Mouse (Mus musculus): ENCODE data around the gene Slpi. TPM values are rescaled to one million over a fixed set of nuclear protein-coding genes. Genes with fewer than 3 reads are reported as not detected.

Gene Slpi
- polyA plus RNA-seq, 1 experiment from 2014 or later = 26.6 TPM

GRCm38 (mm10) chr2:164414167-164414566, 25.3 kb upstream of the Slpi start:
- ATAC-seq (ENCODE audit: low read depth) = no peak
- Histone ChIP-seq H3K4me2 (ENCODE audit: low read depth, low read length) (no peak overlapping the region), H3K9me3 (replicated peaks; ENCODE audit: control insufficient read depth, low read length) (no peaks in the 10 kb centered on the region), H3K36me3 (ENCODE audit: control insufficient read depth, insufficient read depth) (no peaks in the 10 kb centered on the region), H3K27ac (ENCODE audit: low read length) (no peak overlapping the region), H3K9ac (ENCODE audit: low read depth, low read length) (no peak overlapping the region), H3K4me3 (ENCODE audit: low read depth, low read length) (no peak overlapping the region), H3K27me3 (ENCODE audit: control insufficient read depth, insufficient read depth, low read depth, low read length) (peaks cover 7% of the 10 kb centered on the region), H3K4me1 (ENCODE audit: control insufficient read depth, low read depth, low read length) (no peaks in the 10 kb centered on the region; the same call in 1 of the 2 replicates)
- 18% methylated on average over 28 of the region's 28 CpGs for WGBS (ENCODE audit: insufficient replicate concordance)

- Histone ChIP-seq H3K36me3 (ENCODE audit: control insufficient read depth, insufficient read depth) (no peaks in the 10 kb centered on the region), H3K4me2 (ENCODE audit: low read depth, low read length) (no peak overlapping the region), H3K27me3 (ENCODE audit: control insufficient read depth, insufficient read depth, low read depth, low read length) (peaks cover 67% of the 10 kb centered on the region), H3K4me3 (ENCODE audit: low read depth, low read length) (no peak overlapping the region), H3K27ac (ENCODE audit: low read length) (no peak overlapping the region), H3K4me1 (ENCODE audit: control insufficient read depth, low read depth, low read length) (no peaks in the 10 kb centered on the region), H3K9ac (ENCODE audit: low read depth, low read length) (no peak overlapping the region), H3K9me3 (replicated peaks; ENCODE audit: control insufficient read depth, low read length) (no peaks in the 10 kb centered on the region)
- no peak for ATAC-seq (ENCODE audit: low read depth)
- 1% methylated on average over 22 of the region's 22 CpGs for WGBS (ENCODE audit: insufficient replicate concordance)
Measured at GRCm38 (mm10) chr2:164407708-164408107, 18.8 kb upstream of the Slpi start.

GRCm38 (mm10) chr2:164405519-164405918, 16.6 kb upstream of the Slpi start:
- ATAC-seq (ENCODE audit: low read depth) = no peak
- no peak overlapping the region for H3K4me3 ChIP-seq (ENCODE audit: low read depth, low read length)
- no peak overlapping the region for H3K4me2 ChIP-seq (ENCODE audit: low read depth, low read length)
- H3K9ac ChIP-seq (ENCODE audit: low read depth, low read length) = no peak overlapping the region
- no peaks in the 10 kb centered on the region for H3K9me3 ChIP-seq (replicated peaks; ENCODE audit: control insufficient read depth, low read length)
- 26% methylated on average over 5 of the region's 5 CpGs for WGBS (ENCODE audit: insufficient replicate concordance)
- H3K4me1 ChIP-seq (ENCODE audit: control insufficient read depth, low read depth, low read length) = no peaks in the 10 kb centered on the region
- H3K36me3 ChIP-seq (ENCODE audit: control insufficient read depth, insufficient read depth) = no peaks in the 10 kb centered on the region
- H3K27ac ChIP-seq (ENCODE audit: low read length) = no peak overlapping the region
- peaks cover 86% of the 10 kb centered on the region for H3K27me3 ChIP-seq (ENCODE audit: control insufficient read depth, insufficient read depth, low read depth, low read length)

GRCm38 (mm10) chr2:164405060-164405459, 16.2 kb upstream of the Slpi start, which contains the start of gene Matn4:
Gene Matn4, minus strand, starts transcription at chr2:164405160.
- Histone ChIP-seq H3K4me3 (ENCODE audit: low read depth, low read length) (no peak within 1 kb of the TSS), H3K36me3 (ENCODE audit: control insufficient read depth, insufficient read depth) (no peaks in the 10 kb centered on the region), H3K27me3 (ENCODE audit: control insufficient read depth, insufficient read depth, low read depth, low read length) (peaks cover 89% of the 10 kb centered on the region), H3K9ac (ENCODE audit: low read depth, low read length) (no peak within 1 kb of the TSS), H3K4me1 (ENCODE audit: control insufficient read depth, low read depth, low read length) (no peaks in the 10 kb centered on the region), H3K4me2 (ENCODE audit: low read depth, low read length) (peak within 1 kb of the TSS; percentile 9; the same call in 1 of the 2 replicates), H3K9me3 (replicated peaks; ENCODE audit: control insufficient read depth, low read length) (no peaks in the 10 kb centered on the region), H3K27ac (ENCODE audit: low read length) (no peak within 1 kb of the TSS)
- 12% methylated on average over 9 of the region's 9 CpGs for WGBS (ENCODE audit: insufficient replicate concordance)
- ATAC-seq (ENCODE audit: low read depth) = no peak

GRCm38 (mm10) chr2:164404082-164404990, 15.4 kb upstream of the Slpi start:
- H3K4me2 ChIP-seq (ENCODE audit: low read depth, low read length) = peak overlapping the region; percentile 9; the same call in 1 of the 2 replicates
- no peaks in the 10 kb centered on the region for H3K4me1 ChIP-seq (ENCODE audit: control insufficient read depth, low read depth, low read length)
- ATAC-seq (ENCODE audit: low read depth) = no peak
- no peak overlapping the region for H3K27ac ChIP-seq (ENCODE audit: low read length)
- H3K27me3 ChIP-seq (ENCODE audit: control insufficient read depth, insufficient read depth, low read depth, low read length) = peaks cover 92% of the 10 kb centered on the region
- no peaks in the 10 kb centered on the region for H3K36me3 ChIP-seq (ENCODE audit: control insufficient read depth, insufficient read depth)
- H3K4me3 ChIP-seq (ENCODE audit: low read depth, low read length) = no peak overlapping the region
- H3K9ac ChIP-seq (ENCODE audit: low read depth, low read length) = no peak overlapping the region
- H3K9me3 ChIP-seq (replicated peaks; ENCODE audit: control insufficient read depth, low read length) = no peaks in the 10 kb centered on the region
- 2% methylated on average over 48 of the region's 49 CpGs for WGBS (ENCODE audit: insufficient replicate concordance)

- WGBS (ENCODE audit: insufficient replicate concordance) = 9% methylated on average over 14 of the region's 14 CpGs
- no peak for ATAC-seq (ENCODE audit: low read depth)
- no peak overlapping the region for H3K9ac ChIP-seq (ENCODE audit: low read depth, low read length)
- H3K4me3 ChIP-seq (ENCODE audit: low read depth, low read length) = no peak overlapping the region
- peaks cover 90% of the 10 kb centered on the region for H3K27me3 ChIP-seq (ENCODE audit: control insufficient read depth, insufficient read depth, low read depth, low read length)
- H3K27ac ChIP-seq (ENCODE audit: low read length) = no peak overlapping the region
- H3K4me1 ChIP-seq (ENCODE audit: control insufficient read depth, low read depth, low read length) = no peaks in the 10 kb centered on the region
- H3K36me3 ChIP-seq (ENCODE audit: control insufficient read depth, insufficient read depth) = no peaks in the 10 kb centered on the region
- H3K4me2 ChIP-seq (ENCODE audit: low read depth, low read length) = no peak overlapping the region
- H3K9me3 ChIP-seq (replicated peaks; ENCODE audit: control insufficient read depth, low read length) = no peaks in the 10 kb centered on the region
Measured at GRCm38 (mm10) chr2:164403396-164404081, 14.6 kb upstream of the Slpi start.

- ATAC-seq (ENCODE audit: low read depth) = peak; percentile 16; the same call in 1 of the 2 replicates
- Histone ChIP-seq H3K4me3 (ENCODE audit: low read depth, low read length) (no peak within 1 kb of the TSS), H3K4me1 (ENCODE audit: control insufficient read depth, low read depth, low read length) (no peaks in the 10 kb centered on the region), H3K27ac (ENCODE audit: low read length) (no peak within 1 kb of the TSS), H3K36me3 (ENCODE audit: control insufficient read depth, insufficient read depth) (no peaks in the 10 kb centered on the region), H3K27me3 (ENCODE audit: control insufficient read depth, insufficient read depth, low read depth, low read length) (peaks cover 84% of the 10 kb centered on the region), H3K9ac (ENCODE audit: low read depth, low read length) (no peak within 1 kb of the TSS), H3K4me2 (ENCODE audit: low read depth, low read length) (no peak within 1 kb of the TSS), H3K9me3 (replicated peaks; ENCODE audit: control insufficient read depth, low read length) (no peaks in the 10 kb centered on the region)
- WGBS (ENCODE audit: insufficient replicate concordance) = 6% methylated on average over 17 of the region's 17 CpGs
Measured at GRCm38 (mm10) chr2:164402906-164403305, 14.0 kb upstream of the Slpi start, which contains the start of gene Rbpjl. Gene Rbpjl, plus strand, starts transcription at chr2:164403141.

GRCm38 (mm10) chr2:164396911-164397310, 8.0 kb upstream of the Slpi start:
- no peaks in the 10 kb centered on the region for H3K36me3 ChIP-seq (ENCODE audit: control insufficient read depth, insufficient read depth)
- no peak overlapping the region for H3K9ac ChIP-seq (ENCODE audit: low read depth, low read length)
- H3K4me3 ChIP-seq (ENCODE audit: low read depth, low read length) = no peak overlapping the region
- H3K4me2 ChIP-seq (ENCODE audit: low read depth, low read length) = no peak overlapping the region
- H3K4me1 ChIP-seq (ENCODE audit: control insufficient read depth, low read depth, low read length) = no peaks in the 10 kb centered on the region
- H3K27ac ChIP-seq (ENCODE audit: low read length) = no peak overlapping the region
- peaks cover 29% of the 10 kb centered on the region for H3K27me3 ChIP-seq (ENCODE audit: control insufficient read depth, insufficient read depth, low read depth, low read length)
- H3K9me3 ChIP-seq (replicated peaks; ENCODE audit: control insufficient read depth, low read length) = no peaks in the 10 kb centered on the region
- 57% methylated on average over 12 of the region's 12 CpGs for WGBS (ENCODE audit: insufficient replicate concordance)
- no peak for ATAC-seq (ENCODE audit: low read depth)

GRCm38 (mm10) chr2:164396076-164396475, 7.2 kb upstream of the Slpi start:
- Histone ChIP-seq H3K9me3 (replicated peaks; ENCODE audit: control insufficient read depth, low read length) (no peaks in the 10 kb centered on the region), H3K27ac (ENCODE audit: low read length) (no peak overlapping the region), H3K4me1 (ENCODE audit: control insufficient read depth, low read depth, low read length) (no peaks in the 10 kb centered on the region), H3K4me2 (ENCODE audit: low read depth, low read length) (no peak overlapping the region), H3K36me3 (ENCODE audit: control insufficient read depth, insufficient read depth) (no peaks in the 10 kb centered on the region), H3K9ac (ENCODE audit: low read depth, low read length) (no peak overlapping the region), H3K4me3 (ENCODE audit: low read depth, low read length) (no peak overlapping the region), H3K27me3 (ENCODE audit: control insufficient read depth, insufficient read depth, low read depth, low read length) (peaks cover 20% of the 10 kb centered on the region)
- 64% methylated on average over 7 of the region's 7 CpGs for WGBS (ENCODE audit: insufficient replicate concordance)
- no peak for ATAC-seq (ENCODE audit: low read depth)

Measured in liver, embryonic 16.5 days (tissue).